Mouse (Mus musculus) B cell, adult 2 months (primary cell): Measurements from ENCODE around the gene Nosip.
"Not testable (repeated sequence)": the region's sequence is repeated elsewhere in the genome, so short reads cannot be mapped to it uniquely, and the experiment has no call there.

ENCODE experiments used
- DNase-seq, 2 experiments: peaks; one replicate each; pipeline ENCODE4 v3.0.0; 2022

Gene Nosip

GRCm38 (mm10) chr7:45092828-45093515 is 30.7 kb downstream of the Nosip start:
- no peak for DNase-seq

GRCm38 (mm10) chr7:45093516-45093905 is 31.3 kb downstream of the Nosip start:
- no peak for DNase-seq

GRCm38 (mm10) chr7:45094121-45094520 is 31.9 kb downstream of the Nosip start:
- no peak for DNase-seq

- no peak for DNase-seq
These were observed 33.1 kb downstream of the Nosip start for GRCm38 (mm10) chr7:45095367-45095766.

GRCm38 (mm10) chr7:45095965-45096364 is 33.7 kb downstream of the Nosip start:
- DNase-seq = not testable (repeated sequence)

- no peak for DNase-seq
These were observed 35.2 kb downstream of the Nosip start for GRCm38 (mm10) chr7:45097479-45097878.

GRCm38 (mm10) chr7:45098541-45099240 is 36.5 kb downstream of the Nosip start:
- DNase-seq = peak; percentile 48 to 51

GRCm38 (mm10) chr7:45100046-45100445 is 37.8 kb downstream of the Nosip start:
- no peak for DNase-seq

- DNase-seq = no peak
These were observed 40.2 kb downstream of the Nosip start for GRCm38 (mm10) chr7:45102441-45102840.

- DNase-seq = no peak
These were observed 40.8 kb downstream of the Nosip start for GRCm38 (mm10) chr7:45102940-45103585.

- DNase-seq = no peak
These were observed 41.5 kb downstream of the Nosip start, which contains the start of gene Fcgrt for GRCm38 (mm10) chr7:45103652-45104180. TSS of gene Fcgrt (minus strand) at chr7:45103851.

GRCm38 (mm10) chr7:45104941-45105340 is 42.7 kb downstream of the Nosip start:
- no peak for DNase-seq

GRCm38 (mm10) chr7:45105491-45105890 is 43.3 kb downstream of the Nosip start:
- DNase-seq = no peak

- no peak for DNase-seq
These were observed 44.2 kb downstream of the Nosip start for GRCm38 (mm10) chr7:45106441-45106840.

GRCm38 (mm10) chr7:45107052-45107645 is 44.9 kb downstream of the Nosip start:
- no peak for DNase-seq

GRCm38 (mm10) chr7:45110089-45110488 is 47.9 kb downstream of the Nosip start:
- not testable (repeated sequence) for DNase-seq

GRCm38 (mm10) chr7:45111940-45112339 is 49.7 kb downstream of the Nosip start:
- no peak for DNase-seq

GRCm38 (mm10) chr7:45112529-45112928 is 50.3 kb downstream of the Nosip start:
- no peak for DNase-seq

- no peak for DNase-seq
These were observed 51.2 kb downstream of the Nosip start for GRCm38 (mm10) chr7:45113476-45113875.

GRCm38 (mm10) chr7:45117566-45117965 is 55.3 kb downstream of the Nosip start:
- DNase-seq = peak; percentile 33 to 34

- DNase-seq = no peak
These were observed 56.1 kb downstream of the Nosip start for GRCm38 (mm10) chr7:45118336-45118735.

- DNase-seq = peak; percentile 34 to 35
These were observed 57.8 kb downstream of the Nosip start for GRCm38 (mm10) chr7:45119780-45120709.
